Mouse (Mus musculus): Measurements from ENCODE around the gene Gm3435. TPM values are rescaled to one million over a fixed set of nuclear protein-coding genes. Genes with fewer than 3 reads are reported as not detected.

The Gm3435 gene
- total and polyA plus RNA-seq, 2 experiments, result 0.67 to 7.1 TPM

GRCm38 (mm10) chr17:15066911-15067310, 56.9 kb downstream of the Gm3435 start:
- Histone ChIP-seq H3K36me3 (ENCODE audit: control insufficient read depth, insufficient read depth, low read length) (peaks cover 9% of the 10 kb centered on the region), H3K79me2 (ENCODE audit: control insufficient read depth, insufficient read depth, low read length) (no peaks in the 10 kb centered on the region), H3K4me1 (ENCODE audit: control insufficient read depth, insufficient read depth, low read length) (peaks cover 12% of the 10 kb centered on the region), H3K4me3 (ENCODE audit: insufficient read depth, low read depth, low read length) (no peak overlapping the region), H3K27me3 (ENCODE audit: control insufficient read depth, insufficient read depth, low read length) (no peaks in the 10 kb centered on the region), H3K9ac (ENCODE audit: low read depth, low read length) (no peak overlapping the region), H3K27ac (replicated peaks; ENCODE audit: insufficient read depth, low read depth, low read length) (no peak overlapping the region)
- DNase-seq (ENCODE audit: extremely low read depth, low read depth, low spot score), result peak; percentile 36
- TF ChIP-seq POLR2A (IDR thresholded peaks at IDR 0.05; ENCODE audit: extremely low read depth, insufficient read depth, low read length), result no peak
- no peak for TF ChIP-seq CTCF (IDR thresholded peaks at IDR 0.05; ENCODE audit: low read depth, low read length)
- 82% methylated on average over 1 of the region's 1 CpGs for WGBS

DNA sequence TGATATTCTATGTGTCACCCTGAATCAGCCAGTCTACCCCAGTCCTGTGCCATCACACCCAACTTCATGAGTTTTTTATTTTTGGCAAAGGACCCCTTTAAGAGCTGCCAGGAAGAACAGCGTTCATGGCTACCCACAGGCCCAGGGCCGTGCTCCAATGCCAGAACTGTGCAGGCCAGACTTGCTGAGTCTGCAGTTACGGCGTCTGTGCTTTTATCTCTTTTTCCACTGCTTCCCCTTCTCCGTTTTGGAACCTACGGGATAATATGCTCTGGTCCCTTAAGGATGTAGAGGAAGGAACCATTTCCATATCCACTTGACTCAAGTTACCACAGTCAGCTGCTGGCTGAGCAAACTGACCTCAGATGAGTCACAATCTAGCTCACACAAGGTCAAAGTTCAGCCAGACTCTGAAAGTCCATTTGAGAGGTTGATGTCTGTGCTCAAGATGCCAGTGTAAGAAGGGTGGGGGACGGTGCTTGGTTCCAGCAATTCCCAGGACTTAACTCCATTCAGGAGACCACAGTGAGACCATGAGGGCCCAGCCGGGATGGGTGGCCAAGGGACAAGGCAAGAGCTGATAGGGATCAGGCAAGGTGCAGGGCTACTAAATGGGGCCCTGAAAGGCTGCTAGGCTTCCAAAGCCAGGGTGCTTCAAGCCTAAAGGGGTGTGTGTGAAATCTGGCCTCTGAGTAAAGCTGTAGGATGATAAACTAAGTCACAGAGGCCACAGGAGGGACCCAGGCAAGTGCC, 58.2 kb downstream of the Gm3435 start:
- Histone ChIP-seq H3K79me2 (ENCODE audit: control insufficient read depth, insufficient read depth, low read length) (no peaks in the 10 kb centered on the region), H3K36me3 (ENCODE audit: control insufficient read depth, insufficient read depth, low read length) (no peaks in the 10 kb centered on the region; the same call in 1 of the 2 replicates), H3K9ac (ENCODE audit: low read depth, low read length) (no peak overlapping the region), H3K27me3 (ENCODE audit: control insufficient read depth, insufficient read depth, low read length) (no peaks in the 10 kb centered on the region), H3K4me1 (ENCODE audit: control insufficient read depth, insufficient read depth, low read length) (peaks cover 12% of the 10 kb centered on the region), H3K27ac (replicated peaks; ENCODE audit: insufficient read depth, low read depth, low read length) (no peak overlapping the region), H3K4me3 (ENCODE audit: insufficient read depth, low read depth, low read length) (no peak overlapping the region)
- no peak for TF ChIP-seq CTCF (IDR thresholded peaks at IDR 0.05; ENCODE audit: low read depth, low read length)
- TF ChIP-seq POLR2A (IDR thresholded peaks at IDR 0.05; ENCODE audit: extremely low read depth, insufficient read depth, low read length), result no peak
- peak; percentile 85 for DNase-seq (ENCODE audit: extremely low read depth, low read depth, low spot score)
- WGBS, result 25% methylated on average over 8 of the region's 8 CpGs

- DNase-seq (ENCODE audit: extremely low read depth, low read depth, low spot score), result peak; percentile 72
- Histone ChIP-seq H3K4me1 (ENCODE audit: control insufficient read depth, insufficient read depth, low read length) (peaks cover 12% of the 10 kb centered on the region), H3K9ac (ENCODE audit: low read depth, low read length) (no peak overlapping the region), H3K27ac (replicated peaks; ENCODE audit: insufficient read depth, low read depth, low read length) (no peak overlapping the region), H3K79me2 (ENCODE audit: control insufficient read depth, insufficient read depth, low read length) (no peaks in the 10 kb centered on the region), H3K27me3 (ENCODE audit: control insufficient read depth, insufficient read depth, low read length) (no peaks in the 10 kb centered on the region), H3K36me3 (ENCODE audit: control insufficient read depth, insufficient read depth, low read length) (no peaks in the 10 kb centered on the region), H3K4me3 (ENCODE audit: insufficient read depth, low read depth, low read length) (no peak overlapping the region)
- WGBS, result 25% methylated on average over 2 of the region's 2 CpGs
- TF ChIP-seq POLR2A (IDR thresholded peaks at IDR 0.05; ENCODE audit: extremely low read depth, insufficient read depth, low read length) (no peak), CTCF (IDR thresholded peaks at IDR 0.05; ENCODE audit: low read depth, low read length) (no peak)
Measured at GRCm38 (mm10) chr17:15069124-15069523, 59.1 kb downstream of the Gm3435 start.

Other genes starting within 250 kb of the Gm3435 start
- gene Wdr27, start 67.0 kb upstream of the Gm3435 start, total RNA-seq (2014; rRNA removed), result 0.74 and 0.87 TPM in 2 replicates
- gene Wdr27, start 67.0 kb upstream of the Gm3435 start, polyA plus RNA-seq (2012; rRNA removed), result 1.4 and 2.3 TPM in 2 replicates
- 18.5 and 21.1 TPM in 2 replicates for gene 1600012H06Rik, start 67.0 kb upstream of the Gm3435 start, total RNA-seq (2014; rRNA removed)
- gene 1600012H06Rik, start 67.0 kb upstream of the Gm3435 start, polyA plus RNA-seq (2012; rRNA removed), result 16.7 and 17.4 TPM in 2 replicates
- 14.0 and 14.4 TPM in 2 replicates for gene Phf10, start 48.9 kb upstream of the Gm3435 start, total RNA-seq (2014; rRNA removed)
- gene Phf10, start 48.9 kb upstream of the Gm3435 start, polyA plus RNA-seq (2012; rRNA removed), result 7.6 and 7.9 TPM in 2 replicates
- 6.6 and 7.4 TPM in 2 replicates for gene 9030025P20Rik, start 31.7 kb upstream of the Gm3435 start, total RNA-seq (2014; rRNA removed)
- gene 9030025P20Rik, start 31.7 kb upstream of the Gm3435 start, polyA plus RNA-seq (2012; rRNA removed), result 3.5 and 4.6 TPM in 2 replicates
- not detected in 2 replicates for gene Gm3417, start 31.4 kb upstream of the Gm3435 start, total RNA-seq (2014; rRNA removed)
- gene Gm3417, start 31.4 kb upstream of the Gm3435 start, polyA plus RNA-seq (2012; rRNA removed), result 0.54 TPM in 1 of 2 replicates, not detected in the other
- gene Ermard, start 31.0 kb downstream of the Gm3435 start, total RNA-seq (2014; rRNA removed), result 53.6 and 59.1 TPM in 2 replicates
- gene Ermard, start 31.0 kb downstream of the Gm3435 start, polyA plus RNA-seq (2012; rRNA removed), result 15.4 and 24.9 TPM in 2 replicates
- not detected in 2 replicates for gene Tcte3, start 31.3 kb downstream of the Gm3435 start, total RNA-seq (2014; rRNA removed)
- not detected in 2 replicates for gene Tcte3, start 31.3 kb downstream of the Gm3435 start, polyA plus RNA-seq (2012; rRNA removed)
- 3.8 and 3.9 TPM in 2 replicates for gene Gm3448, start 31.4 kb downstream of the Gm3435 start, total RNA-seq (2014; rRNA removed)
- gene Gm3448, start 31.4 kb downstream of the Gm3435 start, polyA plus RNA-seq (2012; rRNA removed), result 0.30 and 0.61 TPM in 2 replicates